Mouse (Mus musculus) hematopoietic stem cell, adult 5-6 weeks (primary cell): ENCODE measurements around the gene Lrrc46. TPM values are rescaled to one million over a fixed set of nuclear protein-coding genes. Genes with fewer than 3 reads are reported as not detected.

Experiments
- ATAC-seq, 2 experiments: fragments of 125-278 bp in 1 of 2; replicated peaks in 1 of 2; 2 replicates each; pipeline ENCODE4 v1.8.0; 2016 to 2017; ENCODE audit warnings: inconsistent platforms in 2 of 2, mild to moderate bottlenecking in 2 of 2, moderate number of reproducible peaks in 2 of 2, low read depth in 1 of 2, moderate TSS enrichment in 1 of 2; ENCODE audit not compliant: low FRiP score in 2 of 2, poor library complexity in 2 of 2, severe bottlenecking in 2 of 2, insufficient read depth in 1 of 2, low TSS enrichment in 1 of 2
- total RNA-seq: library from RNA; stranded (forward); fragments of 172-1452, 232-1000 nt; gene quantifications from 2 replicates; pipeline ENCODE4 v1.2.3, GENCODE M21; 2017

Gene Lrrc46
- total RNA-seq: 0.63 TPM in 1 of 2 replicates, not detected in the other

GRCm38 (mm10) chr11:97041022-97041899 lies at the start of gene Lrrc46, which contains the start of gene Mrpl10:
Lrrc46 (minus strand) TSS chr11:97041407.
Mrpl10 (plus strand) TSS chr11:97041560.
- ATAC-seq: peak; percentile 91

DNA sequence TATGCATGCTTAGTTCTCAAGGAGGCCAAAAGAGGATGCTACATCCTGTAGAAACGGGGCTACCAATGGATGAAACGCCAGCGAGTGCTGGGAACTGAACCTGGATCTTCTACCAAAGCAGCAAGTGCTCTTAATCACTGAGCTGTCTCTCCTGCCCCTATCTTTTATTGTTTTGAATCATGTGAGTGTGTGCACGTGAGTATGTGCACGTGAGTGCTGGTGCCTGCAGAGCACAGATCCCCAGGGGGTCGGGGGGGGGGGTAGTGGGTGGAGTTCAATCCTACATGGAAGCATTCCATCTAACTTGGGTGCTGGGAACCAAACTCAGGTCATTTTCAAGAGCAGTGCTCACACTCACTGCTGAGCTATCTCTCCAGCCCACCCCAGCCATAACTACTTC lies 45.2 kb upstream of the Lrrc46 start:
- no peak for ATAC-seq

DNA sequence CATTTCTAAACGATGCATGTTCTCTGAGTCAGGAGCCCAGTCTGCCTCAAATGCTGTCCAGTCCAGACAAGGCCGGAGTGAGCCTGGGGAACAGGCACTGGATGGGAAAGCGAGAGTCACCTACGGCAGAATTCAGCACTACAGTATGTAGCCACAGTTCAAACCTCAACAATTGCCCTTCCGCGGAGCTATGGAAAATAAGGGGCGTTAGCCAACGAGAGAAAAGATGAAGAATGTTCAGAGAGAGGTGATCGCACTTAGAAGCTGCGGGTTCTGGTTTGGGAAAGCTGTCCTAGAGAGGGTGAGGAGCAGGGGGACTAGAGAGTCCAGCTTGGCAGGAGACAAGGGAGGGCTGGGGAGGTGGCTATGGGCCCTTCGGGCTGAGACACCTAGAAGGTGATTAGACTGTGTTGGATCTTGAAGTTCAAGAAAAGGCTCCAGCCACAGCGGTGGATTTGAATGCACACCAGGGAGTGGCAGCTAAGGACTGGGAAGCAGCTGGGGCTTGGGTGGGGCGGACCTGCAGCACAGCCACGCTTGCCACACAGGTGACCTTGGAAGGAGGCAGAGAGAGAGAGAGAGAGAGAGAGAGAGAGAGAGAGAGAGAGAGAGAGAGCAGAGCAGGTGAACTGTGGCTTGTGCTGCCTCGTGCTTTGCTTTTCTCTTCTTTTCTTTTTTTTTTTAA lies 43.8 kb upstream of the Lrrc46 start:
- ATAC-seq: no peak

DNA sequence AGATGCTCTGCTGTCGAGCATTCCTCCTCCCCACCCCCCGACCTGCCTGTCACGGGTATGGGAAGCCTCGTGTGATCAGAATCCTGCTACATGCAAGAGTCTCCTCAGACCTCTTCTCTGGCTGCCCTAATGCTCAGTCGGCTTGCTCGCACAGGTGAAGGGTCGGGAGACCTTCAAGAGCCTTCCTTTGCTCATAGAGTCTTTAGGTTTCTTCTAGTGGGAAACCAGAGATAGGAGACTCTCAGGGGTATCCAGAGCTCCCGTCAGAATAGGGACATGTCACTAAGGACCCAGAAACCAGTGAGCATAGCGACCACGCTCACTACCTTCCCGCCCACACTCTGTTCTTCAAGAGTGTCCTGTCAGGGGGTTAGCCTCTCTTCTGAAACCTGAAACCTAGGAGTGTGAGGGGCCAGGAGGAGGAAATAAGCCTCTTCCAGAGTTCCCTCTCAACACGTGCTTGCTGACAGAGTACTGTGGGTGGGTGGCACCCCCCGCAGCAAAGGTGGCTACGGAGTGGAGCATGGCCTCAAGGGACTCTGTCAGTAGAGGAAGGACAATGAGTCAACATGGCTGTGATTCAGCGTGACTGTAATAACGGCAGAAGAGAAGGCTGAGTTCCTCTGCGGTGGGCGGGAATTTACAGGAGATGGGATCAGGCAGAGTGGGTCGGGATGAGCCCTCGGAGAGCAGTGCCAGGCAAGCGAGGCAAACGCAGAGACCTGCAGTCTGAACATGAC lies 42.4 kb upstream of the Lrrc46 start:
- ATAC-seq: no peak; a peak in 1 of 4 replicates

DNA sequence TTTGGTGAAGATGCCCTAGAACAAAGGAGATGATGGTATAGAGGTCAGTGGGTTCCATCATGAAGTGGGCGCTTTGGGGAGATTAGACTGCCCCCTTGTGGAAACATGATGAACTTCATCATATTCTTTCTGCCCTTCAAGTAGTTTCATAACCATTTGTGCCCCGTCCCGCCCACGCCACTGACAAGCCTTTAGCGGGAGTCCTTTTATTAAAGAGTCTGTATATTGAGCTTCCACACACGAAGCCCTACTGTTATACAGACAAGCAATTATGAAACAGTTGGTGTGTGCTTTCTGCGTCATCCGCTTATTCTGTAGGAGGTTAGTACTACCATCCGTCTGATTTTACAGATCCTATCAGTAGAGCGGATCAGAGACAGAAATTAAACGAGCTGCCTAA lies 41.8 kb upstream of the Lrrc46 start:
- ATAC-seq: peak; percentile 53 to 67; a peak in 3 of 4 replicates

DNA sequence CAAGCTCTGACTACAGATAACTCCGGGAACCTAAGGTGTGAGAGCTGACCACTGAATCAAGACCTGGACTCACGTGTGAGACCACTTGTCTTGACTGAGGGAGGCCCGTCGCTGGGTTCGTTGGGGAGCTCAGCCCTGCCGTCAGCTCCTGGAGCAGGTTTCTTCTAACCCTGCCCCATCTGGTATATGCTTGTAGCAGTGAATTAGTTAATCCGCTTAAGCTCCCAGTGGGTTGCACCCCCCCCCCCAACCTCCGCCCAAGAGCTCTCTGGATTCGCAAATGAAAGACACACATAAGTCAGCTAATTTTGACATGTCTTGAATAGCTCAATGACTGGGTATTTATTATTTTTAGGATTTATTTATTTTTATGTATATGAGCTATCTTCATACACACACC lies 39.1 kb upstream of the Lrrc46 start:
- no peak for ATAC-seq

- no peak for ATAC-seq
Observed at GRCm38 (mm10) chr11:97078751-97079150, 37.5 kb upstream of the Lrrc46 start.

DNA sequence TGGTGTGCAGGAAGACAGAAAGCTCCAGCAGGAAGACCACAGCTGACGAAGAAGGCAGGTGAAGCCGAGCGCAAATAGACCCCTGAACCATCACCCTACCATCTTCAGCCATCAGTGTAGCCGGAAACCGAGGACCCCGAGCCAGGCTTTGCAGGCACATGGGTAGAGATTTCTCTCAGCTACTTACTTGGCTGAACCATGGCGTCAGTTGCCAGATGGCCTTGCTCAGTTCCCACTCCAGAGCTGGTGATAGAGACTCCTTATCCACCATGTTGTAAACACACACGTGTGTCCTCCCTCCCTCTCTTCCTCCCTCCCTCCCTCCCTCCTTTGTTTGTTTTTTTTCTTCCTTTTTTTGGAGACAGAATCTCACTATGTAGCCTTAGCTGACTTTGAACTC lies 33.0 kb upstream of the Lrrc46 start:
- no peak for ATAC-seq

- peak; percentile 39 to 71; a peak in 3 of 4 replicates for ATAC-seq
Observed at GRCm38 (mm10) chr11:97072533-97072932, 31.3 kb upstream of the Lrrc46 start.

GRCm38 (mm10) chr11:97071129-97071528 lies 29.9 kb upstream of the Lrrc46 start:
- no peak for ATAC-seq

- no peak for ATAC-seq
Observed at GRCm38 (mm10) chr11:97069770-97070169, 28.6 kb upstream of the Lrrc46 start.

- no peak for ATAC-seq
Observed at GRCm38 (mm10) chr11:97069333-97069732, 28.1 kb upstream of the Lrrc46 start.

DNA sequence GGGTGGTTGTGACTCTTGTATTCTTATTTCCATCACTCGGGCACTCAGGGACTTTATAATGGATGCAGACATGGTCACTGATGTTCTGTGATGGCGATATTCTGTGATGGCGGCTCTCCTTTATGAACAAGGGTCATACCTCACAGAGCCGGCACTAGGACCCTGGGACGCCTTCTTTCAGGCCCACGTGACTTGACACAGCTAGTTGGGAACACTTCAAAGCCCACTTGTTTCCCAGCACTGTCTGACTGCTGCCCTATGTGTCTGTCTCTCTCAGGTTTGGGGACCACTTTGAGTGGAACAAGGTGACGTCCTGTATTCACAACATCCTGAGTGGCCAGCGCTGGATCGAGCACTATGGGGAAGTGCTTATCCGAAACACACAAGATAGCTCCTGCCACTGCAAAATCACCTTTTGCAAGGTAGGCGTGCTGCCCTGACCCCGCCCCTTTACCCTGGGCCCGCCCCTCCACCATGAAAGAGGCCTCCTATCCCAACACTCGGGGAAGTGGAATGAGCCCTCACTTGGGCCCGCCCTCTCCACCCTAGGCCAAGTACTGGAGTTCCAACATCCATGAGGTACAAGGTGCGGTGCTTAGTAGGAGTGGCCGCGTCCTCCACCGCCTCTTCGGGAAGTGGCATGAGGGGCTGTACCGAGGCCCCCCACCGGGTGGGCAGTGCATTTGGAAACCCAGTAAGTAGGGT lies 25.6 kb upstream of the Lrrc46 start:
- ATAC-seq: no peak

GRCm38 (mm10) chr11:97065538-97066295 lies 24.5 kb upstream of the Lrrc46 start:
- ATAC-seq: no peak

DNA sequence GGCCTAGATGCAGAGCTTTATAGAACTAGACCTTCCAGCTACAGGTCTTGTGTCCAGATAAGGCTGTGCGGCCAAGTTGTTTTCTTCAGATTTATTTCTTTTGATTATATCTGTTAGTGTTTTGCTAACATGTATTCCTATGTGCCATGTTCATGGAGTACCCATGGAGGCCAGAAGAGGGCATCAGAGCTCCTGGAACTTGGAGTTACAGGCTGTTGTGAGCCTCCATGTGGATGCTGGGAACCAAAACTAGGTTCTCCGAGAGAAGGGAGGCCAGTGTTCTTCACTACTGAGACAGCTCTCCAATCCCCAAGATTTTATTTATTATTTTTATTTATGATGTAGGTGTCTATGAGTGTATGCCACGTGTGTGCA lies 22.7 kb upstream of the Lrrc46 start:
- ATAC-seq: no peak

- ATAC-seq: no peak
Observed at GRCm38 (mm10) chr11:97063274-97063920, 22.2 kb upstream of the Lrrc46 start.
